Mouse (Mus musculus) thymus, adult 2 months (tissue): Measurements from ENCODE around the gene Clp1. TPM values are rescaled to one million over a fixed set of nuclear protein-coding genes. Genes with fewer than 3 reads are reported as not detected.

Experiments
- DNase-seq: peaks from one replicate; pipeline ENCODE4 v3.0.0; 2021
- H3K27ac ChIP-seq: fragments of 200-500 bp; 2 replicates; pipeline ENCODE4 v1.5.1; 2012; ENCODE audit warnings: low read length, control low read depth; ENCODE audit not compliant: control insufficient read depth, insufficient read depth
- H3K27me3 ChIP-seq: fragments of 200-500 bp; 2 replicates; pipeline ENCODE4 v1.6.1; 2012; ENCODE audit warnings: mild to moderate bottlenecking, low read length, moderate library complexity, mixed read lengths; ENCODE audit not compliant: control insufficient read depth, insufficient read depth
- H3K36me3 ChIP-seq: fragments of 200-500 bp; 2 replicates; pipeline ENCODE4 v1.6.1; 2012; ENCODE audit warnings: mild to moderate bottlenecking, low read length, moderate library complexity; ENCODE audit not compliant: control insufficient read depth, insufficient read depth
- H3K4me1 ChIP-seq: fragments of 200-500 bp; replicated peaks from 2 replicates; pipeline ENCODE4 v1.6.1; 2012; ENCODE audit warnings: low read length; ENCODE audit not compliant: control insufficient read depth, insufficient read depth
- H3K4me3 ChIP-seq: fragments of 200-500 bp; 2 replicates; pipeline ENCODE4 v1.5.1; 2012; ENCODE audit warnings: mild to moderate bottlenecking, low read length, control low read depth, moderate library complexity; ENCODE audit not compliant: control insufficient read depth, insufficient read depth
- CTCF ChIP-seq: fragments of 200-500 bp; IDR thresholded peaks from 2 replicates; pipeline ENCODE4 v1.5.1; 2012; ENCODE audit warnings: mild to moderate bottlenecking, control low read depth, low read length, moderate library complexity, borderline replicate concordance; ENCODE audit not compliant: control insufficient read depth, poor library complexity, insufficient read depth; ENCODE audit errors: extremely low read depth
- POLR2A ChIP-seq: fragments of 200-500 bp; IDR thresholded peaks from 2 replicates; pipeline ENCODE4 v1.6.1; 2012; ENCODE audit warnings: mild to moderate bottlenecking, low read length, control low read depth, moderate library complexity; ENCODE audit not compliant: control insufficient read depth, poor library complexity, insufficient read depth; ENCODE audit errors: extremely low read depth
- WGBS: fragments of 180-500 bp; shearing (Covaris S2); methylation state at CpG from one replicate; pipeline ENCODE4 v1.1.7; 2018; 5-methylcytosine and 5-hydroxymethylcytosine counted together
- polyA plus RNA-seq: library from polyadenylated mRNA; depleted of rRNA; stranded (reverse); fragments of >200 nt; gene quantifications from 2 replicates; pipeline ENCODE4 v1.2.3, GENCODE M21; 2012

Gene Clp1
- polyA plus RNA-seq, 1 experiment, result 29.3 TPM

- no peak for TF ChIP-seq POLR2A
- TF ChIP-seq CTCF, result no peak
- no peak for DNase-seq
- Histone ChIP-seq H3K36me3 (peaks cover 18% of the 10 kb centered on the region), H3K4me3 (peak overlapping the region; percentile 78), H3K4me1 (peaks cover 11% of the 10 kb centered on the region), H3K27ac (no peak overlapping the region), H3K27me3 (no peaks in the 10 kb centered on the region)
- WGBS, result 1% methylated on average over 9 of the region's 9 CpGs
Measured at GRCm38 (mm10) chr2:84726716-84727115, 434 bp downstream of the Clp1 start.

GRCm38 (mm10) chr2:84725770-84726169 lies 1.4 kb downstream of the Clp1 start:
- Histone ChIP-seq H3K4me1 (peaks cover 11% of the 10 kb centered on the region), H3K27ac (no peak overlapping the region), H3K36me3 (peaks cover 18% of the 10 kb centered on the region), H3K4me3 (no peak overlapping the region), H3K27me3 (no peaks in the 10 kb centered on the region)
- WGBS, result 93% methylated on average over 10 of the region's 10 CpGs
- TF ChIP-seq POLR2A, result no peak
- TF ChIP-seq CTCF, result no peak
- no peak for DNase-seq

- no peak for DNase-seq
- Histone ChIP-seq H3K4me3 (no peak overlapping the region), H3K27me3 (no peaks in the 10 kb centered on the region), H3K27ac (no peak overlapping the region), H3K36me3 (peaks cover 18% of the 10 kb centered on the region), H3K4me1 (peaks cover 11% of the 10 kb centered on the region)
- WGBS, result 53% methylated on average over 14 of the region's 14 CpGs
- no peak for TF ChIP-seq POLR2A
Measured at GRCm38 (mm10) chr2:84723856-84724255, 3.3 kb downstream of the Clp1 start.

GRCm38 (mm10) chr2:84721182-84721581 lies 6.0 kb downstream of the Clp1 start:
- Histone ChIP-seq H3K27ac (no peak overlapping the region), H3K4me1 (peaks cover 8% of the 10 kb centered on the region), H3K4me3 (no peak overlapping the region), H3K27me3 (no peaks in the 10 kb centered on the region), H3K36me3 (peaks cover 18% of the 10 kb centered on the region)
- no peak for DNase-seq
- no peak for TF ChIP-seq CTCF
- no peak for TF ChIP-seq POLR2A
- WGBS, result 98% methylated on average over 3 of the region's 3 CpGs

GRCm38 (mm10) chr2:84720718-84721117 lies 6.4 kb downstream of the Clp1 start:
- no peak for DNase-seq
- Histone ChIP-seq H3K36me3 (peaks cover 16% of the 10 kb centered on the region), H3K4me1 (peaks cover 4% of the 10 kb centered on the region), H3K27me3 (no peaks in the 10 kb centered on the region), H3K4me3 (no peak overlapping the region), H3K27ac (no peak overlapping the region)
- 96% methylated on average over 2 of the region's 2 CpGs for WGBS
- TF ChIP-seq CTCF, result no peak
- no peak for TF ChIP-seq POLR2A

- H3K27me3 ChIP-seq, result no peaks in the 10 kb centered on the region
- H3K36me3 ChIP-seq, result no peaks in the 10 kb centered on the region
- H3K4me1 ChIP-seq, result peaks cover 3% of the 10 kb centered on the region
- no peak overlapping the region for H3K27ac ChIP-seq
- WGBS, result 95% methylated on average over 4 of the region's 4 CpGs
- no peak overlapping the region for H3K4me3 ChIP-seq
- DNase-seq, result no peak
- TF ChIP-seq CTCF (no peak), POLR2A (no peak)
Measured at GRCm38 (mm10) chr2:84717357-84717756, 9.8 kb downstream of the Clp1 start.
